Mouse (Mus musculus) erythroblast, embryonic 14.5 days (primary cell): ENCODE data around the gene Rnf111.

Experiments used
- GATA1 ChIP-seq: IDR thresholded peaks from 2 replicates; pipeline ENCODE4 v1.6.1; 2012; ENCODE audit warnings: low read length, inconsistent platforms, mixed read lengths
- TAL1 ChIP-seq: IDR thresholded peaks from 3 replicates; pipeline ENCODE4 v1.6.1; 2012; ENCODE audit warnings: low read length, inconsistent platforms, mixed read lengths

DNA sequence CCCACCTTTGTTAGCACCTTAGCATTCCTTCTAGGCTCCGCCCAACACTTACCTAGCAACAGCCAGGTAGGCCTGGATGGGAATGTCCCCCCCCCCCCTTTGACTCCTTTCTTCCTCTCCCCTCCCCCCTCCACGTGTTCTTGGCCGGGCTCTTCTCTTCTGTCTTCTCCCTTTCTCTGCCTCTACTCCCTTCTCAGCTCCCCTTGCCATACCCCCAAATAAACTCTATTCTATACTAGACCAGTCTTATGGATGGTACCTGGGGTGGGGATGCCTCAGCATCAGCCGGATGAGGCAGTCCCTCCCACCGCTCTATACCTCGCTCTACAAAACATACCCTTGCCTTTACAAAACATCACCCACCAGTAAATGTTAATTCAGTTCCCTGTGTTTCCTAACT, 38.1 kb upstream of the Rnf111 start:
- TF ChIP-seq GATA1 (no peak), TAL1 (no peak)
